Mouse (Mus musculus): ENCODE results near the gene Gm28827. TPM values are rescaled to one million over a fixed set of nuclear protein-coding genes. Genes with fewer than 3 reads are reported as not detected.

Gene Gm28827
- total RNA-seq (2023), result not detected

GRCm38 (mm10) chrY:83030647-83031046, at the start of gene Gm28827:
TSS of gene Gm28827 (plus strand) at chrY:83030947.

